Mouse (Mus musculus) lung, postnatal 14 days (tissue): Measurements from ENCODE around the gene Glp2r.

Experiments
- DNase-seq: peaks from one replicate; pipeline ENCODE4 v3.0.0; 2021

The Glp2r gene

GRCm38 (mm10) chr11:67632906-67633305 is 138.0 kb downstream of the Glp2r start:
- DNase-seq, result no peak

- no peak for DNase-seq
Measured at GRCm38 (mm10) chr11:67628522-67628921, 142.4 kb downstream of the Glp2r start.

GRCm38 (mm10) chr11:67627179-67627578 is 143.8 kb downstream of the Glp2r start:
- DNase-seq, result no peak

- no peak for DNase-seq
Measured at GRCm38 (mm10) chr11:67622340-67622739, 148.6 kb downstream of the Glp2r start.

DNA sequence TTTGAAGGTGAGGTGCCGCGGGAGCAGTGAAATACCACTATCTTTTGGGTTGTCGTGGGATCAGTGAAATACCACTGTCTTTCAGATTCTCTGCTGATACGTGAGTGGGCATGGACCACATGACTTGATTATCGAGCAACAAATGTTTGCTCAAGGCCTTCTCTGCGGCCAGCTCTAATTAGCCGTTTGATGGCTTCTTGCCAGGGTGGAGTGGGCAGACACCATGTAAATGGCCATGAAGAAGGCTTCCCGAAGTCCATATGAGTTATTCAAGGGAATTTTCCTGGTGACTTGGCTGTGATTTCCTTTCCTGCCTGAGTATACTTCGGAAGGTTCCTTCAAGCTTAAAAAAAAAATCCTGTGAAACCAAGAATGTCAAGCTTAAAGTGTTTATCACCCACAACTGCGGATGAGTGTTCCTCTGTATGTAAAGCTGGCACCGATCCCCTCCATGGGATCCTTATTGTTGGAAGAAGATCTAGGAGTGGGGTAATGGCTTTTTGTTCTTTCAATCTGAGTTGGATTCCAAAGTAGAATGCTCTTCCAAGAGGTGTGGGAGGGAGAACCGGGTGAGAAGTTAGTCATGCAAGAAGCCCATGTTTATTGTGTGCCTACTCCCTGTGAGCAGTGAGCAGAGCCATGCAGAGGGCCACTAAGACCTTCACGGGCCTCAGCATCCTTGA is 154.3 kb downstream of the Glp2r start:
- no peak for DNase-seq

- DNase-seq, result no peak
Measured at GRCm38 (mm10) chr11:67612158-67612839, 158.7 kb downstream of the Glp2r start.
